Mouse (Mus musculus) heart, embryonic 13.5 days (tissue): ENCODE data around the gene Tmem130. TPM values are rescaled to one million over a fixed set of nuclear protein-coding genes. Genes with fewer than 3 reads are reported as not detected.

Source experiments
- ATAC-seq: fragments of 200-750 bp; cut with Nextera tagmentation; 2 replicates; pipeline ENCODE4 v1.8.0; 2017; ENCODE audit warnings: moderate TSS enrichment; ENCODE audit not compliant: insufficient number of reproducible peaks, low FRiP score, low TSS enrichment; ENCODE audit errors: extremely low read depth
- H3K27ac ChIP-seq: fragments of 300-500 bp; sonication (generic); replicated peaks from 2 replicates; pipeline ENCODE4 v1.5.1; 2015; ENCODE audit warnings: moderate library complexity, mild to moderate bottlenecking, inconsistent platforms
- H3K27me3 ChIP-seq: fragments of 300-500 bp; sonication (generic); replicated peaks from 2 replicates; pipeline ENCODE4 v1.6.1; 2015; ENCODE audit warnings: mild to moderate bottlenecking, inconsistent platforms
- H3K36me3 ChIP-seq: fragments of 300-500 bp; sonication (generic); 2 replicates; pipeline ENCODE4 v1.6.1; 2015; ENCODE audit warnings: mild to moderate bottlenecking, inconsistent platforms
- H3K4me1 ChIP-seq: fragments of 300-500 bp; sonication (generic); 2 replicates; pipeline ENCODE4 v1.6.1; 2015; ENCODE audit warnings: inconsistent platforms
- H3K4me2 ChIP-seq: fragments of 300-500 bp; sonication (generic); 2 replicates; pipeline ENCODE4 v1.6.1; 2015; ENCODE audit warnings: inconsistent platforms, mild to moderate bottlenecking, moderate library complexity
- H3K4me3 ChIP-seq: fragments of 300-500 bp; sonication (generic); 2 replicates; pipeline ENCODE4 v1.5.1; 2015; ENCODE audit warnings: moderate library complexity, mild to moderate bottlenecking, inconsistent platforms
- H3K9ac ChIP-seq: fragments of 300-500 bp; sonication (generic); 2 replicates; pipeline ENCODE4 v1.6.1; 2015; ENCODE audit warnings: inconsistent platforms, mild to moderate bottlenecking, moderate library complexity
- H3K9me3 ChIP-seq: fragments of 300-500 bp; sonication (generic); 2 replicates; pipeline ENCODE4 v1.6.1; 2016; ENCODE audit warnings: inconsistent platforms
- WGBS: fragments of 180-500 bp; shearing (Covaris S2); methylation state at CpG from one replicate; pipeline ENCODE4 v1.1.7; 2015; ENCODE audit warnings: mixed read lengths; 5-methylcytosine and 5-hydroxymethylcytosine counted together
- polyA plus RNA-seq: library from polyadenylated mRNA; unstranded; fragments of >200 nt; fragmentation: Nextera tagmentation; extraction: Ambion mirVana; gene quantifications from 2 replicates; pipeline ENCODE4 v1.2.1, GENCODE M21; 2015

Tmem130 gene
- 0.92 and 1.9 TPM in 2 replicates for polyA plus RNA-seq

DNA sequence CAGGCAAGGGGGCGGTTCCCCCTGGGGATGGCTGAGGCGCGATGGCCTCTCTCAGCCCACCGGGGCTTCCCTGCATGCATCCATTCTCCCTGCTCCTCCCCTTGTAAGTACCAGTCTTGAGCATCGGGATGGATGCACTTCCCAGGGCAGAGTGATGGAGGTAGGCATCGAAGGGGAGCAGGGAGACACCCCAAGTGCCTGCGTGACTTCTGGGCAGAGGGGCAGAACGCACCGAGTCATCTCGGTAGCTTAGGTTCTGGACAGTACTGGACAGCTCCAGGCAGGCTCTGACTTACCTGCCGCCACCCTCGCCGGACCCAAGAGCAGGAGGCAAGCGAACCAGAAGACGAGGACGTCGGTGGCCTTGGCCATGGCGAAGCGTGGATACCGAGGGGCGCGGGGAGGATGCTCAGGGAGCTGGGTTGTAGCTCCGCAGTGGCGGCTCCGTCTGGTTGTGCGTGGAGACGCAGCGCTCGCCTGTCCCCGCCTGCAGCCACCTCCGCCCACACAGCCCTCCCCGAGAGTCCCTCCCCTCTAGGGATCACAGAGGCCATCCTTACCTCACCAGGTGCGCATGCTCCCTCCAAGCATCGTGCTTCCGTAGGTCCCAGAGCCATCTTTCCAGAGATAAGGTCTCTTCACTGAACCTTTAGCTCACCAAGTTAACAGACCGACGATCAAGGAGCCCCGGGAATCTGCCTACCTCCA lies at the start of gene Tmem130:
Gene Tmem130 (minus strand): TSS at position 658 of the 708 bp plus-strand sequence.
- H3K27ac ChIP-seq, result no peak within 1 kb of the TSS
- H3K4me2 ChIP-seq, result peak within 1 kb of the TSS; percentile 65
- H3K9ac ChIP-seq, result peak within 1 kb of the TSS; percentile 50; the same call in 1 of the 2 replicates
- peaks cover 13% of the 10 kb centered on the region for H3K4me1 ChIP-seq
- no peaks in the 10 kb centered on the region for H3K9me3 ChIP-seq
- 1% methylated on average over 38 of the region's 38 CpGs for WGBS
- peak within 1 kb of the TSS; percentile 41 for H3K4me3 ChIP-seq
- H3K27me3 ChIP-seq, result peaks cover 52% of the 10 kb centered on the region
- ATAC-seq, result no peak
- no peaks in the 10 kb centered on the region for H3K36me3 ChIP-seq

DNA sequence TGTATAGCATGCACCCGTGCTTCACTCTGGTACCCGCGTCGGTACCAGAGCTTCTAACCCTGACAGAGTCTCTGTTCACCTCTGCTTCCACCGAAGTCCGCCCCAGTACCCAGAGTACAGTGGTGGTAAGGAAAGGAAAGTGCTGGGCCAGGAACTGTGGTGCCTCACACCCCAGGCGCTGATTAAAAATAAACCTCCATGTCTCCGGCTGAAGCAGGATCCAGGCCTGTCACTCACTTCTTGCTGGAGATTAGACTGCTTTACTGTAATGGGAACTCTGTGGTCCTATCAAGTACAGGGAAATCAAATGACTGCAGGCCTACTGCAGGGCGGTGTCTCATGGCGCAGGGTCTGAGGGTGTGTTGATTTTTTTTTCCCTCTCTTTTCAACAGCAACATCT lies 45.3 kb upstream of the Tmem130 start:
- 71% methylated on average over 10 of the region's 10 CpGs for WGBS
- Histone ChIP-seq H3K4me2 (no peak overlapping the region), H3K9ac (no peak overlapping the region), H3K4me3 (no peak overlapping the region), H3K9me3 (no peaks in the 10 kb centered on the region), H3K27ac (peak overlapping the region; percentile 74), H3K27me3 (no peaks in the 10 kb centered on the region), H3K36me3 (peaks cover 100% of the 10 kb centered on the region), H3K4me1 (peaks cover 19% of the 10 kb centered on the region)
- peak; percentile 38; the same call in 1 of the 2 replicates for ATAC-seq

DNA sequence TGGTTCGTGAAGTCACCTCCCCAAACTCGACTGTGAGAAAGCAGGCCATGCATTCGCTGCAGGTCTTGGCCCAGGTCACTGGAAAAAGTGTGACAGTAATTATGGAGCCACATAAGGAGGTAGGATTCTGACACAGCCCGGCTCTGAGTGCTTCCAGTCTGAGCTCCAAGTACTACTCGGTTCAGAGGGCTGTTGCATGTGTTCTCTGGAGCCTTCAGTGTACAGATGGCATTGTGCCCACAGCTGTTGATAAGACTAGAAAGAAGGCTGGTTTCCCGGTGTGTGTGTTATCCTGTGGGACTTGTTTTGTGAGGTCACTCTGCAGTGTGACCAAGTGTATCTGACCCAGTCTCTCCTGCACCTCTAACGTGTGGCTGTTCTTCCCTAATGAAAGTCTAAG lies 42.6 kb upstream of the Tmem130 start:
- no peak overlapping the region for H3K9ac ChIP-seq
- 60% methylated on average over 7 of the region's 7 CpGs for WGBS
- ATAC-seq, result no peak
- no peak overlapping the region for H3K27ac ChIP-seq
- peaks cover 19% of the 10 kb centered on the region for H3K4me1 ChIP-seq
- H3K36me3 ChIP-seq, result peaks cover 100% of the 10 kb centered on the region
- H3K4me2 ChIP-seq, result no peak overlapping the region
- no peaks in the 10 kb centered on the region for H3K9me3 ChIP-seq
- H3K4me3 ChIP-seq, result no peak overlapping the region
- no peaks in the 10 kb centered on the region for H3K27me3 ChIP-seq

GRCm38 (mm10) chr5:144803066-144803465 lies 41.4 kb upstream of the Tmem130 start:
- H3K9me3 ChIP-seq, result no peaks in the 10 kb centered on the region
- no peak overlapping the region for H3K9ac ChIP-seq
- H3K4me2 ChIP-seq, result no peak overlapping the region
- no peak overlapping the region for H3K27ac ChIP-seq
- peaks cover 100% of the 10 kb centered on the region for H3K36me3 ChIP-seq
- no peak for ATAC-seq
- peaks cover 19% of the 10 kb centered on the region for H3K4me1 ChIP-seq
- H3K4me3 ChIP-seq, result no peak overlapping the region
- WGBS, result 88% methylated on average over 8 of the region's 8 CpGs
- no peaks in the 10 kb centered on the region for H3K27me3 ChIP-seq

DNA sequence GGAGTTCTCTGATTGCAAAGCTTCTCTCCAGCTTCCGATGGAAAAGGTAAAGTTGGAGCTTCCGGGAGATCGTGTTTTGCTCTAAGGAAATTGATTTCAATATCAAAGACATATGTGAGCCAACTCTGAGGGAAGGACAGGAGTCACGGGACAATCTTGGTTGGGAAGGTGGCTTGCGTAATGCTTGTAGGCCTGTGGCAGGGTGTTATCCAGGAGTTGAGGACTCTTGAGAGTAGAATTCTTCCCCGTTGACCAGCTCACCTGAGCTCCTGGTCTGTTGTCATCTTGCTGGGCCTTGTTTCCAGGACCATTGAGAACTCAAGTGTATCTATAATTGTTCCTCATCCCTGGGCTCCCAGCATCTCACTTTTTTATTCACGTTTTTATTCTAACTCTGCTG lies 35.5 kb upstream of the Tmem130 start:
- H3K27me3 ChIP-seq, result no peaks in the 10 kb centered on the region
- H3K36me3 ChIP-seq, result peaks cover 100% of the 10 kb centered on the region
- no peaks in the 10 kb centered on the region for H3K4me1 ChIP-seq
- no peak overlapping the region for H3K27ac ChIP-seq
- H3K9me3 ChIP-seq, result no peaks in the 10 kb centered on the region
- H3K4me2 ChIP-seq, result no peak overlapping the region
- H3K4me3 ChIP-seq, result no peak overlapping the region
- no peak overlapping the region for H3K9ac ChIP-seq
- no peak for ATAC-seq
- WGBS, result 90% methylated on average over 7 of the region's 7 CpGs

DNA sequence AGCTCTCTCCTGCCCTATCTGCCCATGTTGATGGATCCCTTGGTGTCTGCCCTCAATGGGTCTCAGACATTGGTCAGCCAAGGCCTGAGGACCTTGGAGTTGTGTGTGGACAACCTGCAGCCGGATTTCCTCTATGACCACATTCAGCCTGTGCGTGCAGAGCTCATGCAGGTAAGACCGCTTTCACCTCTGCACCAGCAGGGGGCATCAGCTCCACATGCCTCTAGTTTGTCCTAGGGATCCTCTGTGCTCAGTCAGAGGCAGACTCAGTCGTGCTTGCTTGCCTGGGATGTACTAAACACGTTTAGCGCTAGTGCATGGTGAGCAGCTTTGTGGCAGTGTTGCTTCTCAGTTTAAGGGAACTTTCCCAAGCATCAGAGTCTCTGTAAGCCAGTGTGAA lies 33.1 kb upstream of the Tmem130 start:
- Histone ChIP-seq H3K36me3 (peaks cover 100% of the 10 kb centered on the region), H3K4me1 (no peaks in the 10 kb centered on the region), H3K27me3 (no peaks in the 10 kb centered on the region), H3K27ac (no peak overlapping the region), H3K4me3 (no peak overlapping the region), H3K4me2 (no peak overlapping the region), H3K9me3 (no peaks in the 10 kb centered on the region), H3K9ac (no peak overlapping the region)
- WGBS, result 72% methylated on average over 6 of the region's 6 CpGs
- no peak for ATAC-seq

- no peak for ATAC-seq
- 84% methylated on average over 5 of the region's 5 CpGs for WGBS
Measured at GRCm38 (mm10) chr5:144793374-144793773, 31.8 kb upstream of the Tmem130 start.

DNA sequence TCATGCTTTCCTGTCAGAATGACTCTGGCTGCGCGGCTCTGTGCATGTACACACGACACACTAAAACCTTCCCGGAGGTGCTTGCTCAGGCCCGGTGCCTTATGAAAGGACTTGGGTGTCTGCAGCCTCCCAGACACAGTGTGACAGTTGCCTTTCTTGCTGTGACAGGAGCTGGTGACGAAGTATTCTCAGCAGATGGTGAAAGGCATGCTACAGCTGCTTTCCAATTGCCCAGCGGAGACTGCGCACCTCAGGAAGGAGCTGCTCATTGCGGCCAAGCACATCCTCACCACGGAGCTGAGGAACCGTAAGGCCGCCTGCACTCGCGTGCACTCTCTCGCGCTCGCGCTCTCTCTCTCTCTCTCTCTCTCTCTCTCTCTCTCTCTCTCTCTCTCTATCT lies 24.8 kb upstream of the Tmem130 start:
- Histone ChIP-seq H3K9ac (no peak overlapping the region), H3K36me3 (peaks cover 100% of the 10 kb centered on the region)
- no peak for ATAC-seq

More at GRCm38 (mm10) chr5:144793374-144793773, 31.8 kb upstream of the Tmem130 start:
- no peak overlapping the region for H3K4me3 ChIP-seq
- no peak overlapping the region for H3K27ac ChIP-seq
- no peak overlapping the region for H3K4me2 ChIP-seq
- H3K27me3 ChIP-seq, result no peaks in the 10 kb centered on the region
- H3K9ac ChIP-seq, result no peak overlapping the region
- peaks cover 100% of the 10 kb centered on the region for H3K36me3 ChIP-seq
- H3K4me1 ChIP-seq, result no peaks in the 10 kb centered on the region
- H3K9me3 ChIP-seq, result no peaks in the 10 kb centered on the region

GRCm38 (mm10) chr5:144780654-144781053 lies 19.0 kb upstream of the Tmem130 start:
- Histone ChIP-seq H3K9ac (no peak overlapping the region), H3K27ac (no peak overlapping the region), H3K9me3 (no peaks in the 10 kb centered on the region), H3K4me2 (no peak overlapping the region), H3K4me1 (no peaks in the 10 kb centered on the region), H3K27me3 (no peaks in the 10 kb centered on the region), H3K36me3 (peaks cover 99% of the 10 kb centered on the region), H3K4me3 (no peak overlapping the region)
- 81% methylated on average over 8 of the region's 8 CpGs for WGBS
- no peak for ATAC-seq

More for the DNA sequence above, 24.8 kb upstream of the Tmem130 start:
- no peak overlapping the region for H3K4me2 ChIP-seq
- H3K27ac ChIP-seq, result no peak overlapping the region
- no peaks in the 10 kb centered on the region for H3K27me3 ChIP-seq
- WGBS, result 96% methylated on average over 18 of the region's 18 CpGs
- no peak overlapping the region for H3K4me3 ChIP-seq
- H3K9me3 ChIP-seq, result no peaks in the 10 kb centered on the region
- no peaks in the 10 kb centered on the region for H3K4me1 ChIP-seq

DNA sequence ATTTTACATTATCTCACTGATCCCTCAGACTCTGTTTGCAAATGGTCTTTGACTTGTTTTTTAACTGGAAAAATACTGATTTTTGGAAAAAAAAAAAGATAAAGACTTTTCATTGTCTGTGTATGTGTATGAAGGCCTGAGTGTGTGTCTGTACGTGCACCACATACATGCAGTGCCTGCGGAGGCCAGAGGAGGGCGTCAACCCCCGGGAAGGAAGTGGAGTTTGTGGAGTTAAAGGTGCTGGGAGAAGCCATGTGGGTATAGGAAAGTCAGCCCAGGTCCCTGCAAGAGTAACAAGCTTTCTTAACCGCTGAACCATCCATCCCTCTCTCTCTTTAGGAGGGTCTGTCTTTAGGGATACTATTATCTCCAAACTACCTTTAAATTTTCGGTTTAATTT lies 11.6 kb upstream of the Tmem130 start:
- H3K27me3 ChIP-seq, result no peaks in the 10 kb centered on the region
- no peak overlapping the region for H3K4me2 ChIP-seq
- no peak for ATAC-seq
- H3K36me3 ChIP-seq, result peaks cover 75% of the 10 kb centered on the region
- no peak overlapping the region for H3K4me3 ChIP-seq
- H3K9ac ChIP-seq, result no peak overlapping the region
- peaks cover 16% of the 10 kb centered on the region for H3K4me1 ChIP-seq
- no peak overlapping the region for H3K27ac ChIP-seq
- WGBS, result 89% methylated on average over 6 of the region's 6 CpGs
- no peaks in the 10 kb centered on the region for H3K9me3 ChIP-seq

GRCm38 (mm10) chr5:144769067-144769482 lies 7.5 kb upstream of the Tmem130 start:
- Histone ChIP-seq H3K36me3 (peaks cover 36% of the 10 kb centered on the region), H3K27ac (peak overlapping the region; percentile 97), H3K4me1 (peaks cover 16% of the 10 kb centered on the region), H3K9ac (peak overlapping the region; percentile 96), H3K27me3 (no peaks in the 10 kb centered on the region), H3K4me3 (peak overlapping the region; percentile 96), H3K4me2 (peak overlapping the region; percentile 80), H3K9me3 (no peaks in the 10 kb centered on the region)
- no peak; the same call in 1 of the 2 replicates for ATAC-seq
- 7% methylated on average over 8 of the region's 8 CpGs for WGBS
